Mouse (Mus musculus) monocyte, adult 59 days (primary cell): ENCODE measurements around the gene Olfr195. TPM values are rescaled to one million over a fixed set of nuclear protein-coding genes. Genes with fewer than 3 reads are reported as not detected.

ENCODE experiments used
- total RNA-seq, 2 experiments: library from RNA; stranded (reverse); gene quantifications; one replicate each; pipeline ENCODE4 v1.2.4; 2023

The Olfr195 gene
- total RNA-seq = not detected

GRCm38 (mm10) chr16:59146746-59147145 lies at the start of gene Olfr195:
TSS of gene Olfr195 (plus strand) at chr16:59147046.

GRCm38 (mm10) chr16:59111781-59112180 lies 35.1 kb upstream of the Olfr195 start, which contains the start of gene Olfr193:
TSS of gene Olfr193 (minus strand) at chr16:59111881.

GRCm38 (mm10) chr16:59120969-59121368 lies 25.9 kb upstream of the Olfr195 start, which contains the start of gene Olfr194:
TSS of gene Olfr194 (minus strand) at chr16:59121069.

DNA sequence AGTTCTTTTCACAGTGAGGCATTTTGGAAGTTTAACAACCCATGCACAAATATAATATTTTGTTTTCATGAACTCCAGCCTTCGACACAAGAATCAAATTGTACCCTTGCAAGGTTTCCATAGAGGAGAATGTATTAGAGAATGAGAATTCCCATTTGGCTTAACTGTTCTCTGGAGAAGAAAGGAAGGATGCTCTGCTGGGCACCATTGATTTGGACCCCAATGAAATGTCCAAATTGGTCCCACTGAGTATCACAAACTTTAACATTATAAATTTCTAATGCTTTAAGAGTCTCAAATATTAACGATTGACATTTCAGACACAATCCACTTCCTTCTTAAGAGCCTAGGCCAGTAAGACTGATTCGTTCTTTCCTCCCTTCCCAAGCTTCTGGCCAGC lies 23.5 kb downstream of the Olfr195 start, which contains the start of gene Olfr196:
Gene Olfr196 (minus strand): TSS at position 101 of the 400 bp plus-strand sequence.

Other genes starting within 250 kb of the Olfr195 start
- not detected for gene Olfr181, start 218.3 kb upstream of the Olfr195 start, total RNA-seq
- not detected for gene Olfr180, start 217.7 kb upstream of the Olfr195 start, total RNA-seq
- not detected for gene Olfr183, start 151.7 kb upstream of the Olfr195 start, total RNA-seq
- not detected for gene Olfr186, start 116.8 kb upstream of the Olfr195 start, total RNA-seq
- not detected for gene Olfr187, start 107.3 kb upstream of the Olfr195 start, total RNA-seq
- not detected for gene Olfr190, start 69.0 kb upstream of the Olfr195 start, total RNA-seq
- gene Olfr191, start 57.2 kb upstream of the Olfr195 start, total RNA-seq = not detected
- not detected for gene Olfr193, start 35.2 kb upstream of the Olfr195 start, total RNA-seq
- gene Olfr194, start 26.0 kb upstream of the Olfr195 start, total RNA-seq = not detected
- not detected for gene Olfr196, start 23.4 kb downstream of the Olfr195 start, total RNA-seq
- gene Olfr198, start 56.5 kb downstream of the Olfr195 start, total RNA-seq = not detected
- gene Olfr199, start 72.7 kb downstream of the Olfr195 start, total RNA-seq = not detected
- not detected for gene Olfr201, start 125.6 kb downstream of the Olfr195 start, total RNA-seq
- not detected for gene Olfr202, start 139.7 kb downstream of the Olfr195 start, total RNA-seq
- not detected for gene Olfr203, start 151.8 kb downstream of the Olfr195 start, total RNA-seq
- not detected for gene Olfr204, start 171.2 kb downstream of the Olfr195 start, total RNA-seq
- gene Olfr205, start 184.1 kb downstream of the Olfr195 start, total RNA-seq = not detected
- not detected for gene Olfr206, start 202.2 kb downstream of the Olfr195 start, total RNA-seq
- not detected for gene Olfr209, start 216.9 kb downstream of the Olfr195 start, total RNA-seq